Mouse (Mus musculus): Measurements from ENCODE around the gene Vgll4. TPM values are rescaled to one million over a fixed set of nuclear protein-coding genes. Genes with fewer than 3 reads are reported as not detected.
A peak's percentile ranks its signal among the peaks of the same experiment; 100 is the strongest.

Gene Vgll4
- total RNA-seq, 2 experiments from 2014 or later, result 23.5 to 31.8 TPM

- no peak for DNase-seq
These were observed 50.8 kb downstream of the Vgll4 start for GRCm38 (mm10) chr6:114918994-114919393.

DNA sequence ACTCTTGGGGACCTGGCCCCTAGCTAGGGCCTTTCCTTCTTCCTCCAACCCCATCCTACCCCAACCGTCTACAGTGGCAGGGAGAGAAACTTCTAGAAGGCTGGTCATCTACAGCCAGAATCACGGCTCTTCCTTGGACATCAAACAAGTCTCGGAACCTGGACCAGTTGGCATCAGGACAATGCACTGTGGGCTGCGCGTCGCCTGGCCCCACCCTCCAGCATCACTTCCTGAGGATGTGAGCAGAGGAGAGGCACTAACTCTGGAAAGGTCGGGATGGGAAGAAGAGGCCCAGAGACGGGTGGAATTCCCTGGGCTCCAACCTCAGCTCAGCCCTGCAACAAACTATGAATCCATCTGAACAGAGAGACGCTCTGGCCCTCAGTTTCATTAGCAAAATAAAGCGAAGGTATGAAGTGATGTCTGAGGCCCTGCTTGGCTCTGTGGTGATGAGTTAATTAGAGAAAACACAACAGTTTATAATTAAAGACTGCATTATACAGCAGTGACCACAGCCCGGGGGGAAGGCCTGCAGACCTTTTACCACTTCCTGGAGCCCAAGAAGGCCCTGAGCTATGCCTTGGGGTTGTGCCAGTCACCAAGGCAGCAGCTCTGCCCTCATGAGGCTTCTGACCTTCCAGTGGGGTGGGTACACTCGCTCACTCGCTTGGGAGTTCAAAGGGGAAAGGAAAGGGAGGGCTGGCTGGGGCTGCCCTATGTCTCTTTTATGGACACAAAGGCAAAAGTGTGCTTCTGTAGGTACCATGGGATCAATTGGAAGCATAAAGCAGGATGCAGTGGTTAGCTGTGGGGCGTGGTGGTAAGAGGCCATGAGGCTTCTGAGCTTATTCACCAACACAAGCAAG, 51.8 kb downstream of the Vgll4 start:
- DNase-seq, result peak; percentile 46

- no peak for DNase-seq
These were observed 52.7 kb downstream of the Vgll4 start for GRCm38 (mm10) chr6:114917129-114917528.

GRCm38 (mm10) chr6:114916715-114916992, 53.1 kb downstream of the Vgll4 start:
- DNase-seq, result no peak

DNA sequence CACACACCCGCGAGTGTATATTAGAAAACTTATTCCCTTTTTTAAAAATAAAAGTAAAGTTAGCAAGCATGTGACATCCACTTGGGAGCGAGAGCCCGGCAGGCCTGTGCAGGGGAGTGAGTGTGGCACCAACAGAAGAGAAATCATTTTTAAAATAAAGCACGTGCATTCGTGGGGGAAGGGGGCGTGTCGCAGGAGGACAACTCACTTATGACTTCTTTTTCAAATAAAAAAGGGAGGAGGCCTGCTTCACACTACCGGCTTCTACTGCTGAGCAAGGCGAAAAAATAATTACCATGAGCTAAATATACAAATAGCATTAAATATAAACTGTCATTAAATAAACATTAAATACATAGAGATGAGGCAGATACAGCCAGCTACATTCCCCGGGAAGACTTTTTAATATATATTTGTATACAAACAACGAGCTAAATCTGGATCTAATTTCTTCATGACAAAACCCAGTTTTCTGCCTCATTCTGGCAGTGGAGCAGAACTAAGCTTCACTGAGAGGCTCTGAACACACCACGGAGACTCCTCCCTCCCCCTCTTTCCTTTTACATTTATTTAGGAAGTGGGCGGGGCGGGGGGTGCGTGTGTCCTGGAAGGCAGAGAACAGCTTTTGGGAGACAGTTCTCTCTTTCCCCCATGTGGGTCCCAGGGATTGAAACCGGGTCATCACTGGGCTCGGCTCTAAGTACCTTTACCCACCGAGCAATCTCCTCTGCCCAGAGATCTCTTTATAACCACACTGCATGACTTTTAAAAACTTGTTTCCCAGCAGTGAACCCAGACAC, 53.7 kb downstream of the Vgll4 start:
- no peak for DNase-seq

- DNase-seq, result no peak
These were observed 55.6 kb downstream of the Vgll4 start for GRCm38 (mm10) chr6:114914041-114914716.

- no peak for DNase-seq
These were observed 56.7 kb downstream of the Vgll4 start for GRCm38 (mm10) chr6:114913142-114913541.

DNA sequence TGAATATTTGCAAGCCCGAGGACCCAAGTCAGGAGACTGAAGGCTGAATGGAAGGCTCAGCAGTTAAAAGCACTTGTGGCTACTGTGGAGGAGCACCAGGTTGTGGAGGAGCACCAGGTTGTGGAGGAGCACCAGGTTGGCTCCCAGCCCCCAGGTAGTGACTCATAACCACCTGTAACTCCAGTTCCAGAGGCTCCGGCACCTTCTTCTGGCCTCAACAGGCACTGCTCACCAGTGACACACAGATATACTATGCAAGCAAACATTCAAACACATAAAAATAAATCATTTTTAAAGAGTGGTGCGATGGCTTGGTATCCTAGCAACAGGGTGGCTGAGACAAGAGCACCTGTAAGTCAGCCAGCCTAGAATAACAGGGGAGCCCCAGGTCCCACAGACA, 58.3 kb downstream of the Vgll4 start:
- DNase-seq, result no peak

GRCm38 (mm10) chr6:114909801-114910200, 60.0 kb downstream of the Vgll4 start:
- DNase-seq, result no peak

- DNase-seq, result no peak
These were observed 62.3 kb downstream of the Vgll4 start for GRCm38 (mm10) chr6:114907459-114907858.

GRCm38 (mm10) chr6:114906209-114906608, 63.6 kb downstream of the Vgll4 start:
- no peak for DNase-seq

- DNase-seq, result no peak
These were observed 64.4 kb downstream of the Vgll4 start for GRCm38 (mm10) chr6:114905253-114906028.

- no peak for DNase-seq
These were observed 65.0 kb downstream of the Vgll4 start for GRCm38 (mm10) chr6:114904818-114905217.

DNA sequence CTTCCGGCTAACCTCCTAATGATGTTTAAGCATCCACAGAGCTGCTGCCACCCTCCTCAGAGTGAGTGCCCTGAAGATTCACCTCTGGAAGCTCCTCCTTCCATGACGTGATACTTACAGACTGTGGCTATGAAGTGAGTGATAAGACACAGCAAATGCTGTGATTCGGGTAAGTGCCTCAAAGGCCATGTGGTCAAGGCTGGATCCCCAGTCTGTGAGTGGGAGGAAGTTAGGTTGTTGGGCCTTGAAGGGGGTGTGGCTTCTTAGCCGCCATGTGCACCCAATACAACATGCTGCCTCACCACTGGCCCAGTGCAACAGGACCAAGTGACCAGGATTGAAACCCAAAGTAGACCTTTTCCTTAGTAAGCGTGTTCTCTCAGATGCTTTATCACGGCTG, 65.6 kb downstream of the Vgll4 start:
- DNase-seq, result no peak

DNA sequence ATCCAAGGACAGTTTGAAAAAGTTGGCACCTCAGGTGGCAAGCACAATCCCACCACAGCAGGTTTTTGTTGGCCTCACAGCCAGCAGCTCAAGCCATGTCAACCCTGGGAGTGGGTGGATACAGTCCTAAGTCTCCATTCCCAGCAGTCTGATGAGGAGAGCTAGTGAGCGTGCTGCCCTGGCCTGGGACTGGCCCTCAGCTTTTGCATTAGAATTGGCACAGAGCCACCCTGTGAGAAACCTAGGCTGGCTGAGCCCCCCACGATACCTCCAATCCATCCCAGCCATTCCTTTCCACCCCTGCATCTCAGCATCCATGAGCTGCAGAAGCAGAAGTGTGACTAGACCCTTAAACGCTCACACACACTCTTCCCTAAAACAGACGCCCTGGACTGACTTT, 67.9 kb downstream of the Vgll4 start:
- no peak for DNase-seq

DNA sequence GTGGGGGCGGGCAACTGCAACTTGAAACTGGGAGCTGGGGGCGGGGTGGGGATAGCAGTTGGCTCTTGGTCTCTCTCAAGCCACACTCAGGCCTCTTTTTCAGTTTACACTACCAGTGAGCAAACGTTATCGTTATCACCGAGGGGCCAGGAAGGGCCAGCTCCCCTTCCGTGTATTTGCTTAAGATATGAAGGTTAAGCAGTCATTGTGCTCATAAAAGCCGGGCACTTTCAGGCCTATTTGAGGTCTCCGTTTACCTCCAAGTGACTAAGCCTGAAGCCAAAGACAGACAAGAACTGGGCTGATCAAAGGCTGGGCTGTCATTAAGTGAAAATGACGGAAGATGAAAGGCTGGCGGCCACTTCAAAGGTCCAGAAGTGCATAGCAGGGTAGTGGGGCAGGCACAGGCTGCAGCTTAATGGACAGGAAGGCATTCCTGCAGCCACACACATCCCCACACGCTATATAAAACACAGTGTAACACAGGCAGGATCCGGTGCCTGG, 68.4 kb downstream of the Vgll4 start:
- DNase-seq, result no peak

- DNase-seq, result no peak
These were observed 69.6 kb downstream of the Vgll4 start for GRCm38 (mm10) chr6:114900194-114900593.

DNA sequence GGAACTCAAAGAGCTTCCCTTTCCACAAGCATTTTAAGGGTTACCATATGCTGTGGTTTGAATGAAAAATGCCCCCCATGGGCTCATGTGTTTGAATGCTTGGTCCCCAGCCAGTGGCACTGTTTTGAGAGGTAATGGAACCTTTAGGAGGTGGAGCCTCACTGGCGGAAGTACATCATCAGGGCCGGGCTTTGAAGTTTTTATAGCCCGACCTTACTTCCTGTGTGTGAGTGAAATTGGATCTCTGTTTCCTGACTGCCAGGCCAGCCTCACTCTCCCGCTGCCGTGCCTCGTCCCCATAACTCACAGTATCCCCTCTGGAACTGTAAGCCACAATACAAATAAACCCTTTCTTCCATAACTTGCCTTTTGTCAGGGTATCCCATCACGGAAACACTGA, 70.1 kb downstream of the Vgll4 start:
- no peak for DNase-seq

- DNase-seq, result no peak
These were observed 70.8 kb downstream of the Vgll4 start for GRCm38 (mm10) chr6:114898949-114899348.

- DNase-seq, result no peak
These were observed 73.5 kb downstream of the Vgll4 start for GRCm38 (mm10) chr6:114896281-114896680.

DNA sequence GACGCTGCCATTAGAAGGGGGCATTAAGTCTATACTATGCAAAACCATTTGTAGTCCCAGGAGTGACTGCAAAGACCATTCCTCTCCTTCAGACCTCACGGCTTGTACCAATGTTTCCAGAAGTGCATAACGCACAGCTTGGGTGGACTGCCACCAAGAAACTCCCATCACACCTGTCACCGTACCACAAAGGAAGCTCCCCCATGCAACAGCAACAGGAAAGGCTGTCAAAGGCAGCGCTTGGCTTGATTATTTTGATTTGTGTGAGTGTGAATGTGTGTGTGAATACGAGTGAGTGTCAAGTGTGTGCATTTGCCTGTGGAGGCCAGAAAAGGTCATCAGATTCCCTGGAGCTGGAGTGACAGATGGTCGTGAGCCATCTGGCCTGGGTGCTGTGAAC, 74.6 kb downstream of the Vgll4 start:
- no peak for DNase-seq

- no peak for DNase-seq
These were observed 75.2 kb downstream of the Vgll4 start for GRCm38 (mm10) chr6:114894548-114895106.
